Mouse (Mus musculus) common myeloid progenitor, adult 5-6 weeks (primary cell): Measurements from ENCODE around the gene Il2rg. TPM values are rescaled to one million over a fixed set of nuclear protein-coding genes. Genes with fewer than 3 reads are reported as not detected.

ENCODE experiments used
- ATAC-seq: replicated peaks from 2 replicates; pipeline ENCODE4 v1.8.0; 2016; ENCODE audit warnings: low read depth, mild to moderate bottlenecking, moderate TSS enrichment, inconsistent platforms; ENCODE audit not compliant: poor library complexity, severe bottlenecking
- total RNA-seq: library from RNA; stranded (forward); fragments of 200-1000, 187-1606 nt; gene quantifications from 2 replicates; pipeline ENCODE4 v1.2.3, GENCODE M21; 2017

Gene Il2rg
- total RNA-seq, result 35.9 and 53.9 TPM in 2 replicates

DNA sequence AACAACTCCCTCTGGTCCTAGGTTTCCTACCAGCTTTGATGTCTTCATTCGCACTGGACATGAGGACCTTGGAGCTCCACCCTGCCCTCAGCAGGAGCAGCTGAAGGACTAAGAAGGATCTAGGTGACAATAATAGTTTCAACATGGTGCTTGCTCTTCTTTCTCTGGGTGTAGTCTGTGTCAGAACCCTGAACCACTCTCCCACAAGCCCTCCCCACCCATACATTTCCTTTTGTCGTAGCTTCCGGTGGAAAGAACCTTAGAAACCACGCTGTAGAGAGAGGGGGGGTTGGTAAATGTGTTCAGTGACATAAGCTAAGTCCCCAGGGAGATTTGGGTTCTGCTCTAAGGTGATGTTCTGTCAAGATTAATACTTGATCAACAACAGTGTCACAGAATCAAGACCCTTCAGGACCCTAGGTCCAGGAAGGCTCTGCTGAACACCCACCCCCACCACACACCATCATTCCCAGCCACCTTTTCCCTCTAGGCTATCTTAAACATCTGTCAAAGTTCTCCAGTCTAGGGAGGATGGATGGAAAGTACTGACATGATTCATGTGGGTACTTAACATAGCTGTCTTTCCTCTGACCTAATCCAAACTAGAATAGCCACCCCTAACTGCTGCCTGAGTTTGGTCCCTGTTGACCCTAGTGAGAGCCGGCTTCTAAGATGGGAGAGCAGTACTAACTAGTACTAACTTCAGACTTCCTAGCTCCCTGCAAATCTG lies at the start of gene Il2rg:
TSS of gene Il2rg (minus strand) at position 231 of the 730 bp plus-strand sequence.
- ATAC-seq, result peak; percentile 83

GRCm38 (mm10) chrX:101313625-101314359 lies 45.7 kb upstream of the Il2rg start:
- peak; percentile 63 for ATAC-seq

- ATAC-seq, result no peak
Measured at GRCm38 (mm10) chrX:101309299-101309698, 41.2 kb upstream of the Il2rg start.

- no peak for ATAC-seq
Measured at GRCm38 (mm10) chrX:101304646-101305045, 36.6 kb upstream of the Il2rg start.

DNA sequence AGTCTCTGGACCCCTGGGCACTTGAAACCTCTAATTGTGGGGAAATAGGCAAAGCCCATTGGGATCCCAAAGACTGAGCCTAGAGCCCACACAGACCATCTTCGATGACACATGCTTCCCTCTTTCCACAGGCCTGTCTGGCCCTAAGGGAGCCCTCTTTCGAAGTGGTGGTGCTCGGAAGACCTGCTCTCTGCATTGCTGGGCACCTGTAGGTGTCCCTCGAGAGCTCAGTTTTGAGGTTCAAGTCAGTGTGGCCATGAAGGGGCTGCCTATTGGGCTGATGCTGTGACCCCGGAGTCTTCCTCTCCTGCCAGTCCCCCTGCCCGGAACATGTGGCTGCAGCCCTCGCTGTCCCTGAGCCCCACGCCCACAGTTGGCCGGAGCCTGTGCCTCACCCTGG lies 33.6 kb upstream of the Il2rg start:
- ATAC-seq, result no peak

GRCm38 (mm10) chrX:101300427-101301030 lies 32.5 kb upstream of the Il2rg start:
- no peak for ATAC-seq

GRCm38 (mm10) chrX:101299473-101300426 lies 31.7 kb upstream of the Il2rg start:
- no peak for ATAC-seq

DNA sequence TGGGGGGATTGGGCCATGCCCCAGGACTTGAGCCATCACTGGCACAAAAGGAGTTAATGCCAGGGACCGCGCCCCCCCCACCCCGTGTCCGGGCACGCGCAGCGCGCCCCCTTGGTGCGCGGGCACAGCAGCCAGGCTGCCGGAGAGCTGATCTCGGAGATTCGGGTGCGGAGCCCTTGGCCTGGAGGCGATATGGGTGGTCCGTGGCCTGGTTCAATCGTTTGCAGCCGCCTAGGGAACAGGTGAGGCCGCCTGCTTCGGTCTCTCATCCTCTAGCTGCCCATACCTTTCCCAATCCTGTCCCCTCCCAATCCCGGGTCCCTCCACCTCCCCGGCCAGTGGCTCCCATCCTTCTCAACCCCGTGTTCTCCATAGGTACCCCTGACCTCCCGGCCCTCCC lies 31.0 kb upstream of the Il2rg start, which contains the start of gene Nlgn3:
TSS of gene Nlgn3 (plus strand) at position 114 of the 400 bp plus-strand sequence.
- ATAC-seq, result no peak

- no peak; the same call in 1 of the 2 replicates for ATAC-seq
Measured at GRCm38 (mm10) chrX:101290111-101290510, 22.1 kb upstream of the Il2rg start.

DNA sequence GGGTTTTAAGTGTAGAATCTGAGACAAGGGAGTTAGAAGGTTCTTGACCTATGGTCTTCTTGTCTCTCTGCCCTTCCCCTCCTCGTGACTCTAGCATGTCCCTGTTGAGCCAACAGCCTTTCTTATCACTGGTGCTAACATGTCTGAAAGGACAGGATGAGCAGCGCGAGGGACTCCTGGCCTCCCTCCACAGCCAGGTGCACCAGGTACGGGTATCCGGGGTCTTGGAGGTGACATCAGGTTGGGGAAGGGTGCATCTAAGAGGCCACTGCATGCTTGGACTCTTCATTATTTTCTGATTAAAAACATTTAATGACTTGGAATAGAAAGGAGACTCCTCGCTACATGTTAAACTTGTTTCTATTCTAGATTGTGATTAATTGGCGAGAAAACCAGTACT lies 21.0 kb upstream of the Il2rg start:
- no peak for ATAC-seq

GRCm38 (mm10) chrX:101288432-101288831 lies 20.4 kb upstream of the Il2rg start:
- no peak for ATAC-seq

DNA sequence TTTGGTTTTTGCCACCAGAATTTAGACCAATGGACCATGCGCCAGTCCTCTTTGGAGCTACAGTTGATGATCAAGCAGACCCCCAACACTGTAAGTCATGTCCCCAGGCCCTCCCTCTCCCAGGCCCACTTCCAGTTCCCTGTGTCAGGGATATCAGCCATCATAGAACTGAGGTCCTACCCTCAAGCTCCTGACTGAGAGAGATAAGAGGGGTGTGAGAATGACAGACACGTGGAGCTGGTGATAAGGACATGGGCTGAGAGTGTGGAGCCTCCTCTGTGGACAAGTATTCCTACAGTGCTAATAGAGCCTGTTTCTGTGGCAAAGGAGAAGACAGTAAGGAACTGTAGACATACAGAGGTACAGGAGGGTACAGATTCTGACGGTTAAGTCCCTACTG lies 19.5 kb upstream of the Il2rg start:
- peak; percentile 77 for ATAC-seq

- ATAC-seq, result no peak
Measured at GRCm38 (mm10) chrX:101285953-101286670, 18.1 kb upstream of the Il2rg start.

- peak; percentile 81 for ATAC-seq
Measured at GRCm38 (mm10) chrX:101285534-101285933, 17.5 kb upstream of the Il2rg start.

DNA sequence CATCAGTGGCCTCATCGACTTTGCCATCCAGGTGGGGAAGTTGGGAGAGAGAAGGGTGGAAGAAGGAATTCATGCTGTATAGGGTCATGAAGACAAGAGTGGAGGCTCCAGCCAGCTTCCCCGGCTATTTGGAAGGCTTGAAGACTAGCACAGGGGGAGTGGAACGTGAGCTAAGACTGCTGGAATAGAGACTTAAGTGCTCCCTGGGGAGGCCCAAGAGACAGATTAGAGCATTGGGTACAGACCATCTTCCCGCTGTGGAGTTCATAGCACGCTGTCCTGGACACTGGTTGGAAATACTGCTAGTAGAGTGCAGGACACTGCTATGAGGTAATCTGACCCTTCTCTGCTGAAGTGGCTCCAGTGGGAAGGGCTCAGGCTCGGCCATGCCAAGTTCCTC lies 14.8 kb upstream of the Il2rg start:
- no peak for ATAC-seq

DNA sequence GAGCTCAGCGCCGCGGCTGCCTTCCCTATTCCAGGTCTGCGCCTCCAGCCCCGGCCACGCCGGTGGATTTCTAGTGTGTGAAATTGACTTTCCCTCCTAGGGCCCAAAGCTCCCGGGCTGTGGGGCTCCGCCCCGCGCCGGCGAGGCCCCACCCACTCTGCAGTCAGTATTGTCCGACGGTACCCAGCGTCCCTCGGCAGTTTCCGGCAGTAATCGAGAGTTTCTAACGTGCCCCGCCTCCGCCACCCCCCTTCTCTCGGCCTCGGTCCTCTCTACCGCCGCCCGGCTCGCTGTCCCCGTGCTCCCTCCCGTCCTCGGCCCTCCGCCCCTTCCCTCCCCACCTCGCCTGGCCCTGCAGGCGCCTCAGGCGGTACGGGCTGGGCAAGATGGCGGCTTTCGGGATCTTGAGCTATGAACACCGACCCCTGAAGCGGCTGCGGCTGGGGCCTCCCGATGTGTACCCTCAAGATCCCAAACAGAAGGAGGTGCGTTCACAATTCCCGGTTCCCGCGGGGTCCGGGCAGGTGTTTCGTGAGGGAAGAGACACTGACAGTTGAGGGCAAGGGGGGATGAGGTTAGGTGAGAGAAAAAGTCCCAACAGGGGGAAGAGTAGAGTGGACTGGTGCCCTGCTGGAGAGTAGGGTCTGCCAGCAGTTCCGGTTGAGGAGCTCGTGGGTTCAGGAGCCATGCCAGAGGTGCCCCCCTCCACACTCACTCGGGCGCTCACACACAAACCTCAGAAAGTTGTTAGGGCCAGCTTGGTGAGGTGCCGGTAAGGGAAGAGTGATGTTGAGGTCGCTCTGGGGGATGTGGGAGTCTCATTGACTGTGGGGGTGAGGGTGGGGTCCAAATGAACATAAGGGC lies 6.1 kb upstream of the Il2rg start, which contains the start of gene Med12:
TSS of gene Med12 (plus strand) at position 156 of the 864 bp plus-strand sequence.
- peak; percentile 99 for ATAC-seq

GRCm38 (mm10) chrX:101273410-101273809 lies 5.4 kb upstream of the Il2rg start:
- ATAC-seq, result no peak

DNA sequence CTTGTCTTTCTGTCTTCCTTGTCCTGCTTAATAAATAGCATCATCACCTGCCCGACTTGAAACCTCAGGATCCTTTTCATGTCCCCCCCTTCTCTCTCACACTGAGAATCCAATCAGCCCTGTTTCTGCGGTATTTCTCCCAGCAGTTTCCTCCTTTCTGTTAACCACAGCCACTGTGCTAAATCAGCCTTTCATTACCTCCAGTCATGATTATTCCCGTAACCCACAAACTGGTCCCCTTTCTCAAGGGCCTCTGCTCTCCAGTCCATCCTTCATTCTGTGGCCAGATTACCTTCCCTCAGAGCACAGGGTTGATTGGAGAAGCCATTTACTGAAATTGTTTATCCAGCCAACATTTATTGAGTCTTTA lies 685 bp upstream of the Il2rg start, which contains the start of gene Gm20489:
TSS of gene Gm20489 (minus strand) at position 269 of the 370 bp plus-strand sequence.
- peak; percentile 55; the same call in 1 of the 2 replicates for ATAC-seq
